Mouse (Mus musculus) limb, embryonic 11.5 days (tissue): ENCODE results near the gene Rps10. TPM values are rescaled to one million over a fixed set of nuclear protein-coding genes. Genes with fewer than 3 reads are reported as not detected.
A peak's percentile ranks its signal among the peaks of the same experiment; 100 is the strongest.

Source experiments
- ATAC-seq: fragments of 200-750 bp; cut with Nextera tagmentation; 2 replicates; pipeline ENCODE4 v1.8.0; 2017; ENCODE audit warnings: low read depth; ENCODE audit not compliant: insufficient number of reproducible peaks, low FRiP score, low TSS enrichment
- DNase-seq: peaks from one replicate; pipeline ENCODE4 v3.0.0-alpha.2; 2015; ENCODE audit warnings: low spot score
- H3K27ac ChIP-seq: fragments of 300-500 bp; sonication (generic); replicated peaks from 2 replicates; pipeline ENCODE4 v1.5.1; 2014; ENCODE audit warnings: low read depth, mild to moderate bottlenecking, low read length
- H3K27me3 ChIP-seq: fragments of 300-500 bp; sonication (generic); 2 replicates; pipeline ENCODE4 v1.6.1; 2014; ENCODE audit warnings: mild to moderate bottlenecking, low read length, mixed read lengths; ENCODE audit not compliant: control insufficient read depth, insufficient read depth
- H3K36me3 ChIP-seq: fragments of 300-500 bp; sonication (generic); 2 replicates; pipeline ENCODE4 v1.6.1; 2014; ENCODE audit warnings: mild to moderate bottlenecking, low read length, moderate library complexity, mixed read lengths; ENCODE audit not compliant: control insufficient read depth, insufficient read depth
- H3K4me1 ChIP-seq: fragments of 300-500 bp; sonication (generic); 2 replicates; pipeline ENCODE4 v1.6.1; 2014; ENCODE audit warnings: low read length, mixed read lengths; ENCODE audit not compliant: control insufficient read depth, insufficient read depth
- H3K4me2 ChIP-seq: fragments of 300-500 bp; sonication (generic); 2 replicates; pipeline ENCODE4 v1.6.1; 2014; ENCODE audit warnings: low read depth, mild to moderate bottlenecking, moderate library complexity; ENCODE audit not compliant: severe bottlenecking
- H3K4me3 ChIP-seq: fragments of 300-500 bp; sonication (generic); 2 replicates; pipeline ENCODE4 v1.5.1; 2014; ENCODE audit warnings: low read depth, low read length
- H3K9ac ChIP-seq: fragments of 300-500 bp; sonication (generic); 2 replicates; pipeline ENCODE4 v1.6.1; 2014; ENCODE audit warnings: mild to moderate bottlenecking, low read length
- H3K9me3 ChIP-seq: fragments of 300-500 bp; sonication (generic); 2 replicates; pipeline ENCODE4 v1.6.1; 2016; ENCODE audit warnings: low read length; ENCODE audit not compliant: control insufficient read depth
- WGBS: fragments of 180-500 bp; shearing (Covaris S2); extraction: QIAGEN DNeasy Blood & Tissue Kit; methylation state at CpG from one replicate; pipeline ENCODE4 v1.1.7; 2014; 5-methylcytosine and 5-hydroxymethylcytosine counted together
- polyA plus RNA-seq: library from polyadenylated mRNA; unstranded; fragments of >200 nt; fragmentation: Nextera tagmentation; extraction: Ambion mirVana; gene quantifications from 2 replicates; pipeline ENCODE4 v1.2.1, GENCODE M21; 2014

The Rps10 gene
- polyA plus RNA-seq: 1,013 and 1,034 TPM in 2 replicates

- no peak within 1 kb of the TSS; the same call in 1 of the 2 replicates for H3K27ac ChIP-seq
- no peaks in the 10 kb centered on the region for H3K27me3 ChIP-seq
- H3K4me1 ChIP-seq: peaks cover 15% of the 10 kb centered on the region
- no peaks in the 10 kb centered on the region for H3K9me3 ChIP-seq
- ATAC-seq: no peak
- H3K4me2 ChIP-seq: no peak within 1 kb of the TSS
- peak within 1 kb of the TSS; percentile 89 for H3K4me3 ChIP-seq
- WGBS: 38% methylated on average over 18 of the region's 18 CpGs
- H3K36me3 ChIP-seq: peaks cover 16% of the 10 kb centered on the region
- H3K9ac ChIP-seq: peak within 1 kb of the TSS; percentile 40; the same call in 1 of the 2 replicates
- DNase-seq: no peak
These were observed at the start of gene Rps10 for GRCm38 (mm10) chr17:27636132-27637020. Gene Rps10 (minus strand): TSS chr17:27636669.

GRCm38 (mm10) chr17:27685550-27685913, 49.1 kb upstream of the Rps10 start:
- 3% methylated on average over 11 of the region's 11 CpGs for whole genome bisulfite sequencing
- Histone ChIP-seq H3K36me3 (no peaks in the 10 kb centered on the region), H3K4me3 (peak overlapping the region; percentile 42), H3K4me2 (peak overlapping the region; percentile 87), H3K4me1 (peaks cover 11% of the 10 kb centered on the region), H3K27ac (no peak overlapping the region), H3K9me3 (no peaks in the 10 kb centered on the region), H3K9ac (peak overlapping the region; percentile 27), H3K27me3 (peaks cover 18% of the 10 kb centered on the region)
- ATAC-seq (no peak), DNase-seq (no peak)

- H3K9me3 ChIP-seq: no peaks in the 10 kb centered on the region
- DNase-seq (peak; percentile 81), ATAC-seq (no peak; the same call in 1 of the 2 replicates)
- under 1% methylated on average over 36 of the region's 53 CpGs for WGBS
- H3K36me3 ChIP-seq: no peaks in the 10 kb centered on the region
- no peak overlapping the region for H3K27ac ChIP-seq
- H3K4me2 ChIP-seq: peak overlapping the region; percentile 87
- H3K27me3 ChIP-seq: peaks cover 18% of the 10 kb centered on the region
- H3K4me3 ChIP-seq: peak overlapping the region; percentile 42
- peak overlapping the region; percentile 37; the same call in 1 of the 2 replicates for H3K9ac ChIP-seq
- peaks cover 11% of the 10 kb centered on the region for H3K4me1 ChIP-seq
These were observed 48.5 kb upstream of the Rps10 start for GRCm38 (mm10) chr17:27684886-27685549.

- no peak overlapping the region for H3K27ac ChIP-seq
- H3K9ac ChIP-seq: no peak overlapping the region
- 0 out of 2 replicates have a peak, but pooled peaks cover 2% of the 10 kb centered on the region for H3K4me1 ChIP-seq
- no peak overlapping the region for H3K4me3 ChIP-seq
- no peaks in the 10 kb centered on the region for H3K36me3 ChIP-seq
- H3K4me2 ChIP-seq: no peak overlapping the region
- no peaks in the 10 kb centered on the region for H3K27me3 ChIP-seq
- H3K9me3 ChIP-seq: no peaks in the 10 kb centered on the region
- ATAC-seq (no peak), DNase-seq (no peak)
- 44% methylated on average over 11 of the region's 11 CpGs for WGBS
These were observed 42.7 kb upstream of the Rps10 start for GRCm38 (mm10) chr17:27678924-27679813.

GRCm38 (mm10) chr17:27677756-27678155, 41.3 kb upstream of the Rps10 start:
- whole genome bisulfite sequencing: 90% methylated on average over 5 of the region's 5 CpGs
- Histone ChIP-seq H3K9me3 (no peaks in the 10 kb centered on the region), H3K9ac (no peak overlapping the region), H3K36me3 (no peaks in the 10 kb centered on the region), H3K4me1 (0 out of 2 replicates have a peak, but pooled peaks cover 2% of the 10 kb centered on the region), H3K4me3 (no peak overlapping the region), H3K27me3 (no peaks in the 10 kb centered on the region), H3K27ac (no peak overlapping the region), H3K4me2 (no peak overlapping the region)
- ATAC-seq (no peak), DNase-seq (no peak)

GRCm38 (mm10) chr17:27676270-27676669, 39.8 kb upstream of the Rps10 start:
- H3K27me3 ChIP-seq: no peaks in the 10 kb centered on the region
- DNase-seq (no peak), ATAC-seq (no peak)
- no peak overlapping the region for H3K4me2 ChIP-seq
- no peak overlapping the region for H3K9ac ChIP-seq
- H3K36me3 ChIP-seq: no peaks in the 10 kb centered on the region
- no peak overlapping the region for H3K4me3 ChIP-seq
- no peaks in the 10 kb centered on the region for H3K9me3 ChIP-seq
- H3K27ac ChIP-seq: no peak overlapping the region
- WGBS: 63% methylated on average over 7 of the region's 7 CpGs
- 0 out of 2 replicates have a peak, but pooled peaks cover 2% of the 10 kb centered on the region for H3K4me1 ChIP-seq

GRCm38 (mm10) chr17:27675453-27675852, 39.0 kb upstream of the Rps10 start:
- H3K36me3 ChIP-seq: no peaks in the 10 kb centered on the region
- DNase-seq (no peak), ATAC-seq (no peak)
- 65% methylated on average over 9 of the region's 9 CpGs for WGBS
- H3K4me3 ChIP-seq: no peak overlapping the region
- no peaks in the 10 kb centered on the region for H3K27me3 ChIP-seq
- H3K9me3 ChIP-seq: no peaks in the 10 kb centered on the region
- H3K9ac ChIP-seq: no peak overlapping the region
- no peak overlapping the region for H3K4me2 ChIP-seq
- H3K27ac ChIP-seq: no peak overlapping the region
- H3K4me1 ChIP-seq: 0 out of 2 replicates have a peak, but pooled peaks cover 2% of the 10 kb centered on the region

- Histone ChIP-seq H3K4me1 (0 out of 2 replicates have a peak, but pooled peaks cover 2% of the 10 kb centered on the region), H3K27ac (no peak overlapping the region), H3K36me3 (no peaks in the 10 kb centered on the region), H3K9ac (no peak overlapping the region), H3K4me2 (no peak overlapping the region), H3K4me3 (no peak overlapping the region), H3K27me3 (no peaks in the 10 kb centered on the region), H3K9me3 (no peaks in the 10 kb centered on the region)
- 89% methylated on average over 7 of the region's 7 CpGs for WGBS
- no peak for ATAC-seq
- DNase-seq: no peak
These were observed 37.5 kb upstream of the Rps10 start for GRCm38 (mm10) chr17:27673945-27674344.
